Mouse (Mus musculus): Measurements from ENCODE around the gene Sfta2. TPM values are rescaled to one million over a fixed set of nuclear protein-coding genes. Genes with fewer than 3 reads are reported as not detected.

Gene Sfta2
- total RNA-seq (2021) = not detected

- intact Hi-C loops (cut with DNase I) = no loop called here
- no peak for DNase-seq
These were observed at the start of gene Sfta2 for GRCm38 (mm10) chr17:35601249-35601648. TSS of gene Sfta2 (plus strand) at chr17:35601549.

- intact Hi-C loops (cut with DNase I) = no loop called here
- no peak for DNase-seq
These were observed 49.4 kb upstream of the Sfta2 start, which contains the start of gene Cdsn for GRCm38 (mm10) chr17:35551881-35552414. TSS of gene Cdsn (plus strand) at chr17:35552128.

DNA sequence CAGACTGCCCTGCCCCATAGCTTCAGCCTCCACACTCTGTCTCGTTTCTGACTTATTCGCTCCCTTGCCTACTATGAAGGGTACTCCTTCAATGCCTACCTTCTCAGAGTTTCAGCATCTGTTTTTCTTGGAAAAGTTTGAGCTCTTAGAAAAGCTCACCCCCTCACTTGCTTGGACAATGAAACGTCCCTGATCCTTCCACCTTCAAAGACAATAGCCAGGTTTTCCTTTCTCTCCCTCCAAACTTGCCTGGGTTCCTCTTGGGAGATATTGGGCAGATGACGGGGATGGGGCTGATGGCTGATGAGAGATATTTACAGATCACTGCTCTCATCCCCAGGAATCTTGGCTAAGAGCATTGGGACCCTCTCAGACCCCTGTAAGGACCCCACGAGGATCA lies 47.0 kb upstream of the Sfta2 start:
- no peak for DNase-seq
- intact Hi-C loops (cut with DNase I) = no loop called here

DNA sequence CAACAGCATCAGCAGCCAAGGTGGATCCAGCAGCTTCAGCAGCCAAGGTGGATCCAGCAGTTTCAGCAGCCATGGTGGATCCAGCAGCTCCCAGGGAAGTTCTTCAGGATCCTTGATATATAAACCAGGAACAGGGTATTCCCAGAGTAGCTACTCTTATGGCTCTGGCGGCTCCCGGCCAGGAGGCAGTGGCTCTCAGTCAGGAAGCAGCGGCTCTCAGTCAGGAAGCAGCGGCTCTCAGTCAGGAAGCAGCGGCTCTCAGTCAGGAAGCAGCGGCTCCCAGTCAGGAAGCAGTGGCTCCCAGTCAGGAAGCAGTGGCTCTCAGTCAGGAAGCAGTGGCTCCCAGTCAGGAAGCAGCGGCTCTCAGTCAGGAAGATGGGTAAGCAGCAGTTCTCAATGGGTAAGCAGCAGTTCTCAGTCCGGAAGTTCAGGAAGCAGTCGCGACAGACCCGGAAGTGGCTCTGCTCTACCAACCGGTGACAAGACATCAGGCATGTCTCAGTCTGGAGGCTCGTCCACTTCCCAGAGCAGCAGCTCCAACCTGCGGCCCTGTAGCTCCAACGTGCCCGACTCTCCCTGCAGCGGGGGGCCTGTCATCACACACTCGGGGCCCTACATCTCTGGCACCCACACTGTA lies 46.5 kb upstream of the Sfta2 start:
- DNase-seq = no peak
- intact Hi-C loops (cut with DNase I) = no loop called here

DNA sequence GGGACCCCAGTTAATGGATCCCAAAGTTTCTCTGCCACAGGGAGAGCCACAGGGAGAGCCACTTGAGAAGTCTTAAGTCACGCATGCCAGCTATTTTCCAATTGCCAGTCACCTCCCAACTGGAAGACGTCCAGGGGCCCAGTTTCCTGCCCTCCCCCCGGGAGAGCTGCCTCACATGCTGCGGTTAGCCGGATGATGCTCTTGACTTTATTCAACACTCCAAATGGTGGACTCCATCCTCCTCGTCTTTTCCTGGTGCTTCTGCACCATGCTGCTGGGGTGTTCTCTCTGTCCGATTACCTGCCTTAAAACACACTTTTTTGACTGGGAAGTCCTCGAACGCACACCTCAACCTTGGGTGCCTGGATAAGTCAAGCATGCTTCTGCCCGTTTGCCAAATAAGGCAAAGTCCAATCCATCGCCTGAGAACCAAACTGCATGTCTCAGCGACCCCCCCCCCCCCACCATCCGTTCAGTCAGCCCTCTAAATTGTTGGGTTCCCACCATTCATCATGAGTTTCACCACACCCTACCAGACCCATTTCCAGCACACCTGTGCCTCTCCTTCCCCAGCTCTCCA lies 45.1 kb upstream of the Sfta2 start:
- intact Hi-C loops (cut with DNase I) = no loop called here
- DNase-seq = no peak

GRCm38 (mm10) chr17:35556812-35557211 lies 44.5 kb upstream of the Sfta2 start:
- intact Hi-C loops (cut with DNase I) = no loop called here
- DNase-seq = peak; percentile 61

- intact Hi-C loops (cut with DNase I) = no loop called here
- no peak for DNase-seq
These were observed 44.0 kb upstream of the Sfta2 start for GRCm38 (mm10) chr17:35557351-35557750.

GRCm38 (mm10) chr17:35558216-35558615 lies 43.1 kb upstream of the Sfta2 start:
- intact Hi-C loops (cut with DNase I) = no loop called here
- no peak for DNase-seq

- no peak for DNase-seq
- intact Hi-C loops (cut with DNase I) = no loop called here
These were observed 34.2 kb upstream of the Sfta2 start, which contains the start of gene 2300002M23Rik for GRCm38 (mm10) chr17:35567150-35567549. TSS of gene 2300002M23Rik (plus strand) at chr17:35567450.

DNA sequence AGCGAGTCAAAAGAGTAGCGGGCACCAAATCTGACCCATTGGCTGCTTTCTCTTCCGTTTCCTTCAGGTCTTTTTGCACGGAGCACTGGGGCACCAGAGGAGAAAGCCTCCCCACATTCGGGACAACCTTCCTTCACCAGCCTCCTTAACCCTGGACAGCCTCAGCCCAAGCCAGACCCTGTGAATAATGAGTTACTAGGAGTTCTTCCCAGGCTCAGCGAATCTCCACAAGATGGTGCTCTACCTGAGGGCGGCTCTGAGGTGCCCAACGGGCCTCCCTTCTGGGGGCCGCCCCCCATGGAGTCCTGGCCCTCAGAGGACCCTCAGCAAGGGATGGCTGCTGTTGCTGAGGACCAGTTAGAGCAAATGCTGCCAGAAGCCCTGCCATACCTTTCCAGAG lies 33.6 kb upstream of the Sfta2 start:
- DNase-seq = no peak
- intact Hi-C loops (cut with DNase I) = no loop called here

GRCm38 (mm10) chr17:35569091-35569944 lies 32.0 kb upstream of the Sfta2 start:
- intact Hi-C loops (cut with DNase I) = no loop called here
- DNase-seq = no peak

- intact Hi-C loops (cut with DNase I) = no loop called here
- DNase-seq = no peak
These were observed 30.5 kb upstream of the Sfta2 start for GRCm38 (mm10) chr17:35570836-35571235.

GRCm38 (mm10) chr17:35571477-35571876 lies 29.9 kb upstream of the Sfta2 start:
- DNase-seq = no peak

DNA sequence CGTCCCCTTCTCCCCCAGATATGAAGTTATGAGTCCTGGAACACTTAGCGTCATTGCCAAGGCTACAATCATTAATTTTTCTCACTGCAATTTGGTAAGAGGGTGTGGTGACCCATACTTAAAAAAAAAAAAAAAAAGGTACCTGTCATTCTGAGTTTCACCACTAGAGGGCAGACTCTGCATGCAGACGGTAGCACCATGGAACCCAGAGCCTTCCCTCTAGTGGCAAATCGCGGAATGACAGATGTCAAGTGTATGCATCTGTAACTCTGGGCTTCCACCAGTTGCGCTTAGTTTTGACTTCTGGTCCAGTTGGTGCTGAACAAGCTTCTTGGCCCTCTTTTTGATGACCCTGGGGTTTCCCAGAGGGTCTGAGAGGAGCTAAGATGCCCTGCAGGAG lies 23.1 kb upstream of the Sfta2 start:
- intact Hi-C loops (cut with DNase I) = no loop called here

More at GRCm38 (mm10) chr17:35571477-35571876, 29.9 kb upstream of the Sfta2 start:
- intact Hi-C loops (cut with DNase I) = no loop called here

GRCm38 (mm10) chr17:35582900-35583299 lies 18.4 kb upstream of the Sfta2 start:
- intact Hi-C loops (cut with DNase I) = loop anchor here (5.0 kb wide), 1 partner anchor 154 kb away; no protein-coding TSS in a partner anchor
- DNase-seq = no peak

More for the DNA sequence above, 23.1 kb upstream of the Sfta2 start:
- peak; percentile 83 for DNase-seq

DNA sequence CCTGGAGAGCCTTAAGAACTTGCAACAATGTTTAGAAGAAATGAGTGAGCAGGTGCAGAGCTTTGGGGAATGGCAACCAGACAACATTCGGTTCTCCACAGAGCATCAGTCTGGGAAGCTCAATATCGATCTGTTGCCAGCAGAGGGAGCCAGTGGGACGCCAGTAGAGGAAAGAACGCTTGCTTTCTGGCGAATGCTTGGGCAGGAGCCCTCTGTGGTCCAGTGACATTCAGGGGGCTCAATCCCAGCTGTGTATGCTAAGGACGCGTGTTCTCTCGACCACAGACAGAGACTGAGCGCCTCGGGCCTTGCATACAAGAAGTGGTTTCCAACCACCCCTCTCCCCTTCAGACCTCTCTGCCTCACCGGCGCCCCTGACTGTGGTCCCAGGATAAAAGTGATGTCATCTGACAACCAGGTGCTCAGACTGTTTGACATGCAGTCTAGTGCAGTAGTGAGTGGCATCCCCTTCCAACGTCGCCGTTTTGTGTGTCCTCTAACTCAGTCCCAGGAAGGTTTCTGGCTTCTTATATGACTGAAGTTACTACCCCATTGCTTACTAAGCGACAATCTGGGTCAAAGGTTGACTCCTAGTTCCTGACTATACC lies 16.9 kb upstream of the Sfta2 start:
- intact Hi-C loops (cut with DNase I) = loop anchor here (5.0 kb wide), 1 partner anchor 153 kb away; no protein-coding TSS in a partner anchor
- DNase-seq = peak; percentile 87

GRCm38 (mm10) chr17:35587291-35587690 lies 14.1 kb upstream of the Sfta2 start:
- intact Hi-C loops (cut with DNase I) = no loop called here
- no peak for DNase-seq

DNA sequence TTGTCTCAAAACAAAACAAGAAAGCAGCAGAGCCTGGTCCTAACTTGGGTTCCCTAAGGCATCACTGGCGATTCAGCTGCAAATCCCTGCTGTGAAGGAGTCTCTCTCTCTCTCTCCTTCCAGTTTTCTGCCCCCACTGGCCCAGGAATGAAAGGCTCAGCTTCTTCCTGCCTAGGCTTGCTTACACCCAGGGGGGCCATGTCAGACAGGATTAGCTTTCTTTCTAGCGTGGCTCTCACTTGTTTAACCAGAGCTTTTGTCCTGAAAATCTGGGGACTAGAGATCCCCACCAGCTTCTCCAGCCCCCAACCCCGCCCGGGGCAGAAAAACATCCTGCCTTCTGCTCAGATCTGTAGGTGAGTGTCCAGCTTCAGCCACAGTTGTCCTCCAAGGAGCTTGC lies 13.0 kb upstream of the Sfta2 start:
- intact Hi-C loops (cut with DNase I) = no loop called here
- DNase-seq = no peak

GRCm38 (mm10) chr17:35590410-35591218 lies 10.7 kb upstream of the Sfta2 start:
- intact Hi-C loops (cut with DNase I) = loop anchor here (5.0 kb wide), 1 partner anchor 42 kb away; no protein-coding TSS in a partner anchor
- peak; percentile 82 for DNase-seq

- no peak for DNase-seq
- intact Hi-C loops (cut with DNase I) = loop anchor here (5.0 kb wide), 1 partner anchor 41 kb away; no protein-coding TSS in a partner anchor
These were observed 10.2 kb upstream of the Sfta2 start for GRCm38 (mm10) chr17:35591219-35591578.

Measured in left cerebral cortex, postnatal 4 days (tissue).